ENCODE assay signal across 8 mouse cellular contexts in genomic region chr12:71830139-71830538, GRCm38 (mm10). TPM values are rescaled to one million over a fixed set of nuclear protein-coding genes. Genes with fewer than 3 reads are reported as not detected.
A peak's percentile ranks its signal among the peaks of the same experiment; 100 is the strongest.
DNase-seq lines count a peak whose midpoint lies in the region; ATAC-seq lines count a peak whose summit lies in the region.

No protein-coding gene starts in this region.

- H3K27me3 ChIP-seq in heart, embryonic 15.5 days, result no peaks in the 10 kb centered on the region
- H3K27me3 ChIP-seq in hindbrain, embryonic 10.5 days (ENCODE audit: insufficient read depth, poor library complexity, severe bottlenecking), result peaks cover 44% of the 10 kb centered on the region

- peaks cover 30% of the 10 kb centered on the region for H3K4me1 ChIP-seq in heart, embryonic 15.5 days (replicated peaks)
- H3K4me1 ChIP-seq in hindbrain, embryonic 10.5 days (replicated peaks), result peaks cover 42% of the 10 kb centered on the region

- H3K4me3 ChIP-seq in heart, embryonic 15.5 days, result peak overlapping the region; percentile 94
- peak overlapping the region; percentile 91 for H3K4me3 ChIP-seq in hindbrain, embryonic 10.5 days

- peak overlapping the region; percentile 79 for H3K9ac ChIP-seq in heart, embryonic 15.5 days

- H3K27ac ChIP-seq in heart, embryonic 15.5 days, result peak overlapping the region; percentile 97
- H3K27ac ChIP-seq in hindbrain, embryonic 10.5 days, result peak overlapping the region; percentile 95

- no peak for ATAC-seq in heart, embryonic 15.5 days (replicated peaks; ENCODE audit: insufficient number of reproducible peaks, insufficient read depth, low FRiP score, low read depth)
- peak; percentile 64 for ATAC-seq in megakaryocyte-erythroid progenitor cell, adult 5-6 weeks (replicated peaks; ENCODE audit: low FRiP score, low TSS enrichment, poor library complexity, severe bottlenecking)

- no peaks in the 10 kb centered on the region for H3K36me3 ChIP-seq in heart, embryonic 15.5 days
- no peaks in the 10 kb centered on the region for H3K36me3 ChIP-seq in hindbrain, embryonic 10.5 days

- 5% methylated on average over 10 of the region's 10 CpGs for WGBS in heart, embryonic 15.5 days
- WGBS in hindbrain, embryonic 10.5 days, result 15% methylated on average over 10 of the region's 10 CpGs

- peak overlapping the region; percentile 70 for H3K4me2 ChIP-seq in heart, embryonic 15.5 days

- DNase-seq in heart, postnatal 4 days, result no peak
- peak; percentile 50 for DNase-seq in MN1 (ENCODE audit: low spot score)
- DNase-seq in hindbrain, embryonic 10.5 days (ENCODE audit: low spot score), result no peak
- DNase-seq in right cerebral cortex, postnatal 10 days (ENCODE audit: low spot score in 2 of 2), result no peak
- DNase-seq in ovary, postnatal 10 days (ENCODE audit: low spot score), result no peak
- no peak for DNase-seq in right cerebral cortex, postnatal 25 days

- no peaks in the 10 kb centered on the region for H3K9me3 ChIP-seq in heart, embryonic 15.5 days (replicated peaks)
- no peaks in the 10 kb centered on the region for H3K9me3 ChIP-seq in hindbrain, embryonic 10.5 days

RNA-seq across cellular contexts. Expression of gene Daam1, which starts 0.7 kb away (rescaled TPM):
- polyA plus RNA-seq in heart, embryonic 15.5 days (2015; fragmentation: Nextera tagmentation; extraction: Ambion mirVana), result 20.9 and 21.4 TPM in 2 replicates
- 10 to 100 TPM; 88.8 to 92.1 TPM for total RNA-seq in heart, postnatal 4 days (2021)
- polyA plus RNA-seq in hindbrain, embryonic 10.5 days (2016; fragmentation: Nextera tagmentation; extraction: Ambion mirVana), result 8.4 and 11.6 TPM in 2 replicates
- 34.9 and 41.6 TPM in 2 replicates for total RNA-seq in megakaryocyte-erythroid progenitor cell, adult 5-6 weeks (2014; fragmentation: Nextera tagmentation)
- 36.5 and 45.9 TPM in 2 replicates for total RNA-seq in megakaryocyte-erythroid progenitor cell, adult 5-6 weeks (2017)
